Mouse (Mus musculus): ENCODE measurements at regions not wholly inside any gene's neighbourhood (a gene's known extent, or its start where the extent isn't known, plus 50 kb on each side); places are given as distances from the start of the nearest gene placed in this dataset.

- no peak overlapping the region for H3K4me2 ChIP-seq (replicated peaks)
- no peak overlapping the region for H3K4me3 ChIP-seq
- no peak overlapping the region for H3K9ac ChIP-seq (replicated peaks)
- no peak for ATAC-seq (replicated peaks)
- no peaks in the 10 kb centered on the region for H3K27me3 ChIP-seq
- no peaks in the 10 kb centered on the region for H3K36me3 ChIP-seq
- no peaks in the 10 kb centered on the region for H3K9me3 ChIP-seq
- WGBS, result 96% methylated on average over 3 of the region's 3 CpGs
- H3K27ac ChIP-seq (replicated peaks), result no peak overlapping the region
- H3K4me1 ChIP-seq, result no peaks in the 10 kb centered on the region
Observed at GRCm38 (mm10) chr15:62389431-62390105, 1455.4 kb downstream of the Gsdmc2 start.

DNA sequence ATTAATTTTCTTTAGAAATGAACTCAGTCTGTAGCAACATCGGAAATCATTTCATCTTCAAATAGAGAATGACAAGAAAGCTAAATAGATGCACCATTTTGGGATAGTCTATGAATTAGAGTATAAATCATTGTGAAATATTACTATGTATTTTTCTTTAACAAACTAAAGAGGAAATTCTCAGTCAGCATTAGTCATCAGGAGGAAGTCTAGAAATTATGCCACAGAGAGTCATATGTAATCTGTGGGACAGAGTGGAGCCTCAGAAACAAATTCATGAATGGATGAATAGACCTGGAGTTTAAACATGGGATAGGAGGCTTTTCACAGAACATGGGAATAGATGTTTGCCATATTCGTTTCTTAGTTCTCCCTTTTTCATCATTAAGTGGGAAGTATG is 1459.4 kb upstream of the A1bg start:
- H3K4me3 ChIP-seq, result no peak overlapping the region
- H3K36me3 ChIP-seq, result no peaks in the 10 kb centered on the region
- no peak overlapping the region for H3K9ac ChIP-seq (replicated peaks)
- no peaks in the 10 kb centered on the region for H3K27me3 ChIP-seq
- no peak overlapping the region for H3K27ac ChIP-seq (replicated peaks)
- H3K4me1 ChIP-seq, result no peaks in the 10 kb centered on the region
- no peak overlapping the region for H3K4me2 ChIP-seq (replicated peaks)
- no peak for ATAC-seq (replicated peaks)
- WGBS, result 86% methylated on average over 2 of the region's 2 CpGs
- no peaks in the 10 kb centered on the region for H3K9me3 ChIP-seq

DNA sequence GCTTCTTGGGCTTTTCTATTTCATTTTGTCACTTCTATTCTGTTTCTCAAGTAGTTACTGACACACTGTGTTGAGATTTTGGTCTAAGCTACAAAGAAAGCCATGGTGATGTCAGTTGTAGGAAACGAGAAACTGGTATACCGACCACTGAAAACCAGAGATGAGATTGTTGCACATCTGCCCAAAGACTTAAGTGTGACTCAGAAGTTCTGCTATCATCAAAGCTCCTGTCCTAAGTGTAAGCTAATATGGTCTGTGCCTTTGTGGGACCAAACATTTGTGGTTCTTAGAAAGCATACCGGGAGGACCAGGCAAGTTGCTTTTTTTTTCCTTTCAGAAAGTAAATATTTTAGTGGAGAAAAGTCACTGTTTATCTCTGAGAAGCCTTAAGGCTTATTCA is 1451.8 kb upstream of the A1bg start:
- Histone ChIP-seq H3K4me2 (replicated peaks) (no peak overlapping the region), H3K4me1 (no peaks in the 10 kb centered on the region), H3K27ac (replicated peaks) (no peak overlapping the region), H3K4me3 (no peak overlapping the region), H3K36me3 (no peaks in the 10 kb centered on the region), H3K9ac (replicated peaks) (no peak overlapping the region), H3K9me3 (no peaks in the 10 kb centered on the region), H3K27me3 (no peaks in the 10 kb centered on the region)
- no peak for ATAC-seq (replicated peaks)
- 95% methylated on average over 3 of the region's 3 CpGs for WGBS

DNA sequence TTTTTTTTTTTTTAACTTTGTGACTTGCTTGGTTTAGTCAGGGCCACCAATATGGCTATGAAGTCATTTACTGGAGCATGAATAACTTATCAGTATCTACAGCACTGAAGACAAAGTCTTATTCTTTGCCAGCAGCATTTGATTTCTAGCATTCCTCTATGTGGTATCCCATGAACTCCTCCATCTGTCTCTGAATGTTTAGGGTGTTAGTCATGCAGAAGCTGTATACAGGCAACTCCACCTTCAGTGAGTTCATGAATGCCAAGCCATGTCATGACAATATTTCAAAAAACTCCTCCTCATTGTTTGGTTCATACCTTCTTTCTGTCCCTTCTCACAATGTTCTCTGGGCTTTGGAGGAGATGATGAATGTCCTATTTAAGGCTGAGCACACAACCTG is 1438.4 kb upstream of the A1bg start:
- ATAC-seq (replicated peaks), result no peak
- Histone ChIP-seq H3K27me3 (no peaks in the 10 kb centered on the region), H3K4me1 (no peaks in the 10 kb centered on the region), H3K4me3 (no peak overlapping the region), H3K27ac (replicated peaks) (no peak overlapping the region), H3K9ac (replicated peaks) (no peak overlapping the region), H3K36me3 (no peaks in the 10 kb centered on the region), H3K9me3 (no peaks in the 10 kb centered on the region), H3K4me2 (replicated peaks) (no peak overlapping the region)

DNA sequence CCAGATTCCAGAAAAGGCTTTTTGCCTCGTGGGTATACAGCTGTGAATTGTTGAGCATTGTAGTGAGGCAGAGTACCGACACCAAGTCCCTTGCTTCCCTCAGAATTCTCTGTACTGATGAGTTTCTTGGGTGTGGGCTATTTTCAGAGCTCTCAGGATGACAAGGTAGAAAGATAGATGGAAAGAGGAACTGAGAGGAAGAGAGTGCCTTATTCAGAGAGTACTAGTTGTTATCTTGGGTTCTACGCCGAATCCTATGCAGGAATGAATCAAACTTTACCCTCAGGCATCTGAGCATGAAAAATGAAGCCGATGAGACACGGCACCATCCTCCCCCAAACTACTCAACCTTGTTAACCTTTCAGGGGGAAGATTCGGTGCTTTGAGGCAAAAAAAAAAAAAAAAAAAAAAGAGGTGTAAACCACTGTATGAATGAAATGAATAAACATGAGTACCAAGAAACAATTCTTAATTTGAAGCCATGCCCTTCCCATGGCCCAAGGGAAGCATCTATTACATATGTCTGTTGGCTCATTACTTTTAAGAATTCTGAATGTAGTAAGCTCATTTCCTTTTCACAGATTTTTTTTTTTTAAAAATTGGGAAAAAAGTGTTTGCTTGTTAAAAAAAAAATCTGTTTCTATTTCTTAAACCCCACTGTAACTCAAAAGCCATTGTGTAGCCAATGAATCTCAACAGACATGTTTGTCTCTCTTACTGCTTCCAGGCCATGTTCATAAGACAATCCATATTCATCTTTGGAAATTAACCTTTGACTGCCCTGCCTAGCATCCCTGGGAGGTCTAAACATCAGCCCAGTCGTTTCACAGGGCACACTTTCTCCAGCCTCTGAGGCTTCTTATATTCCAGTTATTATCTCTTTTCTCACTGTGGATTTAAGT is 1435.8 kb upstream of the A1bg start:
- WGBS, result 75% methylated on average over 8 of the region's 8 CpGs
- Histone ChIP-seq H3K9me3 (no peaks in the 10 kb centered on the region), H3K4me2 (replicated peaks) (no peak overlapping the region), H3K36me3 (no peaks in the 10 kb centered on the region), H3K27ac (replicated peaks) (no peak overlapping the region), H3K4me3 (no peak overlapping the region), H3K4me1 (no peaks in the 10 kb centered on the region), H3K27me3 (no peaks in the 10 kb centered on the region), H3K9ac (replicated peaks) (no peak overlapping the region)
- no peak for ATAC-seq (replicated peaks)

- H3K27ac ChIP-seq (replicated peaks), result no peak overlapping the region
- no peaks in the 10 kb centered on the region for H3K27me3 ChIP-seq
- H3K4me1 ChIP-seq, result no peaks in the 10 kb centered on the region
- no peak overlapping the region for H3K4me2 ChIP-seq (replicated peaks)
- no peak overlapping the region for H3K9ac ChIP-seq (replicated peaks)
- H3K4me3 ChIP-seq, result no peak overlapping the region
- ATAC-seq (replicated peaks), result no peak
- no peaks in the 10 kb centered on the region for H3K36me3 ChIP-seq
- no peaks in the 10 kb centered on the region for H3K9me3 ChIP-seq
- 80% methylated on average over 4 of the region's 4 CpGs for WGBS
Observed at GRCm38 (mm10) chr15:62353786-62354185, 1431.0 kb upstream of the A1bg start.

- no peak overlapping the region for H3K4me2 ChIP-seq (replicated peaks)
- H3K9me3 ChIP-seq, result no peaks in the 10 kb centered on the region
- H3K27me3 ChIP-seq, result no peaks in the 10 kb centered on the region
- H3K4me1 ChIP-seq, result no peaks in the 10 kb centered on the region
- no peak for ATAC-seq (replicated peaks)
- H3K9ac ChIP-seq (replicated peaks), result no peak overlapping the region
- 57% methylated on average over 6 of the region's 6 CpGs for WGBS
- no peaks in the 10 kb centered on the region for H3K36me3 ChIP-seq
- no peak overlapping the region for H3K4me3 ChIP-seq
- H3K27ac ChIP-seq (replicated peaks), result no peak overlapping the region
Observed at GRCm38 (mm10) chr15:62350862-62351757, 1428.3 kb upstream of the A1bg start.

- Histone ChIP-seq H3K27ac (replicated peaks) (no peak overlapping the region), H3K4me2 (replicated peaks) (no peak overlapping the region), H3K9me3 (no peaks in the 10 kb centered on the region), H3K27me3 (no peaks in the 10 kb centered on the region), H3K4me3 (no peak overlapping the region), H3K4me1 (no peaks in the 10 kb centered on the region), H3K36me3 (no peaks in the 10 kb centered on the region), H3K9ac (replicated peaks) (no peak overlapping the region)
- ATAC-seq (replicated peaks), result no peak
- WGBS, result 96% methylated on average over 3 of the region's 3 CpGs
Observed at GRCm38 (mm10) chr15:62349981-62350380, 1427.2 kb upstream of the A1bg start.

GRCm38 (mm10) chr15:62348956-62349355 is 1426.1 kb upstream of the A1bg start:
- H3K4me2 ChIP-seq (replicated peaks), result no peak overlapping the region

DNA sequence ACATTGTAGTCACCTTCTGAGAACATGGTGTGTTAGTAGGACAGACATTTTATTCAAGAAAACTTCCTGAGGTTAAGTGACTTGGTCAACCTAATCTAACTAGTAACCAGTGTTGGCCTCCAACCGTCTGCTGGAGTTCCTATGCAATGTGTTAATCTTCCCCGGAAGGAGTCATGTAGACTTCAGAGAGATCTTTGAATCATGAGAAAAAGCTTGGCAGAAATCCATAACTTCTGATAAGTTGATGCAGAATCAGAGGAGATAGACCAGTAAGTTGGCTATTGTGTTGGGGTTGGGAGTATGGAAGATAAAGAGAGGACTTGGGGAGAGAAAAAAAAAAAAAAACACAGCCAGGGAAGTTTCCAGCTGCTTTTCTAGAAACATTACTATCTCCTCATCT is 1424.9 kb upstream of the A1bg start:
- no peak overlapping the region for H3K4me2 ChIP-seq (replicated peaks)
- WGBS, result 93% methylated on average over 2 of the region's 2 CpGs

More at GRCm38 (mm10) chr15:62348956-62349355, 1426.1 kb upstream of the A1bg start:
- WGBS, result 93% methylated on average over 2 of the region's 2 CpGs
- no peaks in the 10 kb centered on the region for H3K4me1 ChIP-seq
- H3K27ac ChIP-seq (replicated peaks), result no peak overlapping the region
- no peaks in the 10 kb centered on the region for H3K9me3 ChIP-seq
- no peaks in the 10 kb centered on the region for H3K27me3 ChIP-seq
- no peak overlapping the region for H3K4me3 ChIP-seq
- no peak for ATAC-seq (replicated peaks)
- no peak overlapping the region for H3K9ac ChIP-seq (replicated peaks)
- no peaks in the 10 kb centered on the region for H3K36me3 ChIP-seq

DNA sequence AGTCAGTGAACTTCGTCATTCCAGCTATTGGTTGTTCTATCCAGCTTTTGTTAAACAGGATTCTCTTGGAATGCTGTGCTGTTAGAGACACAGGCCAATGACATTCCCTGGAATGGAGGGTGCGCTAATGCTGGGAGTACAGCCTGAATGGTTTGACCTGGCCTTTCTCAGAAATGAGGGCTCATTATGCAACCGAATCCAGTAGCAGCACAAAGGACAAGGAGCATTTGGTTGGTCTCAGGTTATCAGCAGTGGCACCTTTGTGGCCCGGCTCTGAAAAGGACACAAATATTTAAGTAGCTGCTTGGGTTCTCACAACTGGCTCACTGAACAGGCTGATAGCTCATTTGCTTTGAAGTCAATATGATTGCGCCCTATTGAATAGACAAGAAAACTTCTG is 1423.1 kb upstream of the A1bg start:
- no peak overlapping the region for H3K4me3 ChIP-seq
- no peaks in the 10 kb centered on the region for H3K36me3 ChIP-seq
- no peak overlapping the region for H3K9ac ChIP-seq (replicated peaks)
- no peaks in the 10 kb centered on the region for H3K9me3 ChIP-seq
- no peaks in the 10 kb centered on the region for H3K4me1 ChIP-seq
- no peak overlapping the region for H3K4me2 ChIP-seq (replicated peaks)
- H3K27me3 ChIP-seq, result no peaks in the 10 kb centered on the region
- WGBS, result 76% methylated on average over 5 of the region's 5 CpGs
- ATAC-seq (replicated peaks), result no peak
- H3K27ac ChIP-seq (replicated peaks), result no peak overlapping the region

More for the DNA sequence above, 1424.9 kb upstream of the A1bg start:
- Histone ChIP-seq H3K4me1 (no peaks in the 10 kb centered on the region), H3K27ac (replicated peaks) (no peak overlapping the region), H3K36me3 (no peaks in the 10 kb centered on the region), H3K9me3 (no peaks in the 10 kb centered on the region), H3K27me3 (no peaks in the 10 kb centered on the region), H3K9ac (replicated peaks) (no peak overlapping the region), H3K4me3 (no peak overlapping the region)
- ATAC-seq (replicated peaks), result no peak

Measured in forebrain, embryonic 15.5 days (tissue).